Mouse (Mus musculus) midbrain, embryonic 16.5 days (tissue): ENCODE results near the gene Slc35e3. TPM values are rescaled to one million over a fixed set of nuclear protein-coding genes. Genes with fewer than 3 reads are reported as not detected.

Source experiments
- ATAC-seq: fragments of 200-750 bp; cut with Nextera tagmentation; 2 replicates; pipeline ENCODE4 v1.8.0; 2017; ENCODE audit warnings: moderate TSS enrichment
- H3K27ac ChIP-seq: fragments of 300-500 bp; sonication (generic); 2 replicates; pipeline ENCODE4 v1.5.1; 2014; ENCODE audit warnings: mild to moderate bottlenecking, low read length, mixed read lengths
- H3K27me3 ChIP-seq: fragments of 300-500 bp; sonication (generic); 2 replicates; pipeline ENCODE4 v1.6.1; 2014; ENCODE audit warnings: low read depth, low read length, mixed read lengths; ENCODE audit not compliant: control insufficient read depth, insufficient read depth
- H3K36me3 ChIP-seq: fragments of 300-500 bp; sonication (generic); 2 replicates; pipeline ENCODE4 v1.6.1; 2014; ENCODE audit warnings: mild to moderate bottlenecking, low read length, moderate library complexity, mixed read lengths; ENCODE audit not compliant: control insufficient read depth, insufficient read depth
- H3K4me1 ChIP-seq: fragments of 300-500 bp; sonication (generic); 2 replicates; pipeline ENCODE4 v1.6.1; 2014; ENCODE audit warnings: mild to moderate bottlenecking, low read length, mixed read lengths; ENCODE audit not compliant: control insufficient read depth, insufficient read depth
- H3K4me2 ChIP-seq: fragments of 300-500 bp; sonication (generic); 2 replicates; pipeline ENCODE4 v1.6.1; 2014; ENCODE audit warnings: mild to moderate bottlenecking, low read length, mixed read lengths
- H3K4me3 ChIP-seq: fragments of 300-500 bp; sonication (generic); 2 replicates; pipeline ENCODE4 v1.5.1; 2014; ENCODE audit warnings: low read depth, mild to moderate bottlenecking, low read length, moderate library complexity, mixed read lengths
- H3K9ac ChIP-seq: fragments of 300-500 bp; sonication (generic); 2 replicates; pipeline ENCODE4 v1.6.1; 2014; ENCODE audit warnings: low read depth, low read length, mixed read lengths
- H3K9me3 ChIP-seq: fragments of 300-500 bp; sonication (generic); replicated peaks from 2 replicates; pipeline ENCODE4 v1.6.1; 2014; ENCODE audit warnings: mild to moderate bottlenecking, low read length, mixed read lengths; ENCODE audit not compliant: control insufficient read depth, poor library complexity, severe bottlenecking
- WGBS: fragments of 180-500 bp; shearing (Covaris S2); extraction: QIAGEN DNeasy Blood & Tissue Kit; methylation state at CpG from one replicate; pipeline ENCODE4 v1.1.7; 2014; 5-methylcytosine and 5-hydroxymethylcytosine counted together
- polyA plus RNA-seq: library from polyadenylated mRNA; unstranded; fragments of >200 nt; fragmentation: Nextera tagmentation; extraction: Ambion mirVana; gene quantifications from 2 replicates; pipeline ENCODE4 v1.2.1, GENCODE M21; 2015

The Slc35e3 gene
- polyA plus RNA-seq, 1 experiment from 2014 or later = 34.8 TPM

DNA sequence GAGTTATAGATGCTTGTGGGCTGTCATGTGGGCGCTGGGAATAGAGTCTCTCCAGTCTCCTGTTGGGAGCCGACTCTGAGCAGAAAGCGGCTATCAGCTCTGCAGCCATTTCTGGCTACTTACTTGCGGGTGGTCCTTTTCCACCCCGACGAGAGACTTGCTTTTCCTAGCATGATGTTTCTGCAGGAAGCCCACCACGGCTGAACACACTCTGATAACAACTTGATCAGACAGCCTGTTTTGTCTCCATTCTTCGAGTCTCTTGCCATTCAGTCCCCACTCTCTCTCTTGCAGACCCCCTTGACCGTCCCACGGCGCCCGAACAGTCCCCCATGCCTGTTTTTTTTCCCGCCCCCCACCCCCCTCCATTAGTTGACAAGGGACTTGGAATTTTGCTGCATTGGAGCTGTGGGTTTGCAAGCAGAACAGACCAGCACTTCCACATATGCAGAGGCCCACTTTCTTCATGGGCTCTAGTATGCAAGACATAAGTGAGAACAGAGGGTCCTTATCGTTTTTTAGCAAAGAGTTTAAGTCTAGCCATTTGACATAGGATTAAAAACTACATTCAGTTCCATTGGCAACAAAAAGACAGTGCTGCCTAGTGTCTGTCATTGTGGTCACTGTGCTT is 13.1 kb downstream of the Slc35e3 start:
- H3K4me3 ChIP-seq = no peak overlapping the region
- no peak for ATAC-seq
- no peaks in the 10 kb centered on the region for H3K9me3 ChIP-seq
- 89% methylated on average over 14 of the region's 14 CpGs for WGBS
- H3K4me1 ChIP-seq = no peaks in the 10 kb centered on the region
- H3K27me3 ChIP-seq = no peaks in the 10 kb centered on the region
- no peak overlapping the region for H3K9ac ChIP-seq
- H3K27ac ChIP-seq = no peak overlapping the region
- H3K4me2 ChIP-seq = no peak overlapping the region
- peaks cover 3% of the 10 kb centered on the region for H3K36me3 ChIP-seq

DNA sequence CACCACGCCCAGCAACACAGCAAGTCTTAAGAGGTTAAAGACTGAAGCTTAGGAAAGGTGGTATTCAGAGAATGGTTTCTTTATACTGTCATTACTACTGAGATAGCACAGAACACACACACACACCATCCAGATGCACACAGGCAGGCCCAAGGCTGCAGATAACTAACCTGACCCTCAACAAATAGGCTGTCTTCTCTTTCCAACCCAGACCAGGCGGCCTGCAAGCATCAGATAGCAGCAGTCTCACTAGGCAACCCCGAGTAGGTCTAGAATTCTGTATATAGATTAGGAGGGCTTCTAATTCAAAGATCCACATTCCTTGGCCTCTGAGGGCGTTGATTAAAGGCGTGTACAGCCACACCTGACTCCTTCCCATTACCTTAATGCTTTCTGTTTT is 14.0 kb downstream of the Slc35e3 start:
- Histone ChIP-seq H3K9me3 (no peaks in the 10 kb centered on the region), H3K4me3 (no peak overlapping the region), H3K9ac (no peak overlapping the region), H3K36me3 (peaks cover 2% of the 10 kb centered on the region; the same call in 1 of the 2 replicates), H3K27me3 (no peaks in the 10 kb centered on the region), H3K4me2 (no peak overlapping the region), H3K27ac (no peak overlapping the region), H3K4me1 (no peaks in the 10 kb centered on the region)
- ATAC-seq = no peak
- WGBS = 90% methylated on average over 5 of the region's 5 CpGs

DNA sequence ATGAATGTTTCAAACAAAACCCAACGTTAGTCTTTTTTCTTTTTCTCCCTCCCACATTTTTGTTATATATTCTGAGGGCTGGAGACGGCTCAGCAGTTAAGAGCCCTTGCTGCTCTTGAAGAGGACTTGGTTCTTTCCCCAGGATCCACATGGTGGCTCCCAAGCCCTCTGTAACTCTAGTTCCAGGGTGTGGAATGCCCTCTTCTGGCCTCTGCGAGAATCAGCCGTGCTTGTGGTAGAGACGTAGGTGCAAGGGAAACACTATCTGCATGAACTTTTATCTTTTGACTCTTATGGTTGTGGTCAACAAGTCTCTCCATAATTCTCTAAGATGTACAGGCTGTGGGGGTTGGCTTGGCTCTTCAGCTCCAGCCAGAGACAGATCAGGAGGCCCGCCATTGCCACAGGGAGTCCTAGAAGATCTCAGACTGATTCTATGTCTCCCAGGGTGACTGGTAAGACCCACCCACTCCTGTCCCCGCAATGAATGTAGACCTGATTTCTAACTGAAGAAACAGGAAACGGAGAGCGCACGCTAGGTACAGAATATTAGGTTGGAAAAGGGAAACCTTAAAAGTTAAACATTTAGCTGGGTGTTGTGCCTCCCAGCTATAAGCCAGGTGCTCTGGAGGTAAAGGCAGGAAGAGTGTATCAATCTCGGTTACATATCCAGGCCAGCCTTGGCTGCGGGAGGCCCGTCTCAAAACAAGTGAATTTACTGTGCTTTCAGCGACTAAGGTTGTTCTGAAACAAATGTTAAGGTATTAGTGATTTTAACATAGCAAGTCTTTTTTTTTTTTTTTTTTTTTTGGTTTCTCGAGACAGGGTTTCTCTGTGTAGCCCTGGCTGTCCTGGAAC is 14.7 kb downstream of the Slc35e3 start:
- WGBS = 59% methylated on average over 14 of the region's 15 CpGs
- Histone ChIP-seq H3K4me2 (no peak overlapping the region), H3K27ac (no peak overlapping the region), H3K27me3 (no peaks in the 10 kb centered on the region), H3K4me3 (no peak overlapping the region), H3K9ac (no peak overlapping the region), H3K9me3 (no peaks in the 10 kb centered on the region), H3K36me3 (no peaks in the 10 kb centered on the region; the same call in 1 of the 2 replicates), H3K4me1 (no peaks in the 10 kb centered on the region)
- no peak for ATAC-seq

DNA sequence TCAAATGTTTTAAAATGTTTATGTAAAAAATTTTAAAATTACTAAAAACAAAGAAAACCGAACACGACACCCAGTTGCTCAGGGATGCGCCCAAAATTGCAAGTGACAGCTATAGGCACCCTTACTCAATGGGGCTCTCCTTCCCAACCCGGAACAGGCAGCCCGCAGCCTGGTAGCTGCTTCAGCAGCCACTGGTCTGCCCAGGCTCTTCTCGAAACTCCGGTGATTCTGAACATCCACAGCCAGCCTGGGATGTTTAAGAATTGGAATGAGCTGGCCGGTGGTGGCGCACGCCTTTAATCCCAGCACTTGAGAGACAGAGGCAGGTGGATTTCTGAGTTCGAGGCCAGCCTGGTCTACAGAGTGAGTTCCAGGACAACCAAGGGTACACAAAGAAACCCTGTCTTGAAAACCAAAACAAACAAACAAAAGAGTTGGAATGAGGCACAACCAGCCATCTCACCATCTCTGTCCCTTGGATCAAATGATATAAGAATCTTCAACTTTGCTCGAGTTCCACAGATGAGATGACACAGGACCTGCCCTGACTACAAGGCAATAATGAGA is 15.4 kb downstream of the Slc35e3 start:
- no peak overlapping the region for H3K27ac ChIP-seq
- no peak overlapping the region for H3K9ac ChIP-seq
- H3K4me3 ChIP-seq = no peak overlapping the region
- no peaks in the 10 kb centered on the region for H3K4me1 ChIP-seq
- ATAC-seq = no peak
- no peak overlapping the region for H3K4me2 ChIP-seq
- no peaks in the 10 kb centered on the region for H3K36me3 ChIP-seq
- no peaks in the 10 kb centered on the region for H3K27me3 ChIP-seq
- WGBS = 96% methylated on average over 12 of the region's 12 CpGs
- no peaks in the 10 kb centered on the region for H3K9me3 ChIP-seq

DNA sequence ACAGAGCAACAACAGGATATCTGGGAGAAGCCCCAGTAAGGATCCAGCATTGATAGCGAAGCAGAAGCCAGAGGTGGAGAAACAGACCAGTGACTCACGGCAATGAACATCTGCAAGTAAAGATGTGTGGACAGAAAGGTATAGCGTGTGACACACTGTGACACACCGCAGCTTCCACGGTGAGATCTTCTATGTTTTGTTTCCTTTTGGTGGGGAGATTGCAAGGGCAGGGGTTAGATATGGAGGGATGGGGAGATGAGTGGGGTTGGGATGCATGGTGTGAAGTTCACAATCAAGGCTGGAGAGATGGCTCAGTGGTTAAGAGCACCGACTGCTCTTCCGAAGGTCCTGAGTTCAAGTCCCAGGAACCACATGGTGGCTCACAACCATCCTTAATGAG is 16.0 kb downstream of the Slc35e3 start:
- Histone ChIP-seq H3K4me2 (no peak overlapping the region), H3K9me3 (no peaks in the 10 kb centered on the region), H3K27me3 (no peaks in the 10 kb centered on the region), H3K27ac (no peak overlapping the region), H3K4me1 (no peaks in the 10 kb centered on the region), H3K9ac (no peak overlapping the region), H3K4me3 (no peak overlapping the region), H3K36me3 (no peaks in the 10 kb centered on the region)
- over 99% methylated on average over 7 of the region's 7 CpGs for WGBS
- ATAC-seq = no peak

DNA sequence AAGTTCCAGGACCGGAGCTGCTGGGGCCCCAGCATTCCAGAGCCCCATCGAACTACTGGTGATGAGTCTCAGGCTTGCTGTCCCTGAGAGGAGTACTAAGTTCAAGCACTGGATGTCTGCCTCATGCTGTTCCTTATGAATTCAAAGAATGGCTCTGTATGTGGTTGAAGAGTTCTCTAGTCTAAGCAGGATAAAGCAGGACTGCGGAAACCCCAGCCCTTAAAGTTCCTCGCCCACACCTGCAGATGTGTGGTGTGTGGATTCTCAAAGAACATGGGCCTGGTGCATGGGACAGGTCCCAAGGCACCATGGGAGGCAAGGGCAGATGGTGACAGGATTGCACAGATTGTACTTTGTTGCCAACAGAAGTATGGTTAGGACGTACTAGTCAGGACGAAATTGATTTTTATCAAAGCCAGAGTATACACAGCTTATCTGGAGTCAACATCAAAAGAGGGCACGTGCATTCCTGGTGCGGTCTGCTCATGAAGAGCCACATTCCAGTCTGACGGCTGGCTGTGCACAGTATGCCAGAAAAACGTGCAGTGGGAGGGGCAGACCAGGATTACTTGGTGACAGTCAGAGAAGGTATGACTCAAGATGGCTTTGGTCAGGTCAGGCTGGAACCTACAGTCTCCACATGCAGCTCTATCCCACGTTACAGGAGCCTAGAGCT is 16.9 kb downstream of the Slc35e3 start:
- H3K9me3 ChIP-seq = no peaks in the 10 kb centered on the region
- no peak for ATAC-seq
- no peak overlapping the region for H3K4me3 ChIP-seq
- no peaks in the 10 kb centered on the region for H3K4me1 ChIP-seq
- WGBS = 83% methylated on average over 11 of the region's 11 CpGs
- no peaks in the 10 kb centered on the region for H3K36me3 ChIP-seq
- no peak overlapping the region for H3K9ac ChIP-seq
- no peaks in the 10 kb centered on the region for H3K27me3 ChIP-seq
- no peak overlapping the region for H3K4me2 ChIP-seq
- no peak overlapping the region for H3K27ac ChIP-seq

DNA sequence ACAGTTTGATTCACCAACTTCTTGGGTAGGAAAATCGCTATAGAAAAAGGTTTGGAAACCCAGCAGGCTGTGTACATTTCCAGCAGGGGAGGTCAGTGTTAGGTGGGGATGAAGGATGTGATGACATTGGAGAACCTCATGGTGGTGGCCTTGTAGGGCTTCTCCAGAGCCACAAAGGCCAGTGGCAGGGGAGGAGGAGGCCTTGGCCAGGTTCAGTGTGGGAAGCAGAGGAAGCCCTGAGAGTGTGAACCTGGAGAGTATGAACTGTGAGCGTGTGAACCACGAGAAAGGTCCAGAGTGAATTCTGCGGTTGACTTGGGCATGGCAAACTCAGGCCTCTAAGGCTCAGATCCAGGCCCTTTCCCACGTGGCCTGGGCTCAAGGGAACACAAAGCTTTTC is 17.6 kb downstream of the Slc35e3 start:
- no peaks in the 10 kb centered on the region for H3K36me3 ChIP-seq
- no peaks in the 10 kb centered on the region for H3K9me3 ChIP-seq
- H3K9ac ChIP-seq = no peak overlapping the region
- H3K4me3 ChIP-seq = no peak overlapping the region
- no peak overlapping the region for H3K27ac ChIP-seq
- H3K4me2 ChIP-seq = no peak overlapping the region
- no peak for ATAC-seq
- no peaks in the 10 kb centered on the region for H3K27me3 ChIP-seq
- H3K4me1 ChIP-seq = no peaks in the 10 kb centered on the region
- 91% methylated on average over 5 of the region's 5 CpGs for WGBS

DNA sequence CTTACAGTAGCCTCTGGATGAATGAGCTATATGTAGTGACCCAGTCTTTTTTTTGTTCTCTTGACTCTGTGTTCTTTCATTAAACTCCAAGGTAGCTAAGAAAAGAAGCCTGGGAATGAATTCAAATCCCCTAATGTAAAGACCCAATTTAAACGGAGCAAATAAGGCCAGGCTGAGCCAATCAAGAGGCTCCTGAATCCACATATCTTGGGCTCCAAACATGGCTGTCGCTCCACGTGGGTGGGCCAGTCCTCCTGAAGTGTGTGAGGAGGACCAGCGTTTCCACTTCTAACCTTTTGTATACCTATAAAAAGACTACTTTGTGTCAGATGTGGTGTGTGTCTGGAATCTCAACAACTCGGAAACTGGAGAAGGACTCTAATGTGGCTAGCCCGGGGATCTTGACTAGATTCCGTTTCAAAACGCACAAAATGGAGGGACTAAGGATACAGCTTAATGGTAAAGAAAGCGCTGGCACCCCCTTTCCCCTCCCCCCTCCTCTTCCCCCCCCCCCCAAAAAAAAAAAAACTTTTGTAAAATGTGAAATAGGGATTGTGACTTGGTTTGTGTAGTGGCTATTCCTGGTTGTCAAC is 18.6 kb downstream of the Slc35e3 start:
- Histone ChIP-seq H3K27ac (no peak overlapping the region), H3K9me3 (no peaks in the 10 kb centered on the region), H3K4me3 (no peak overlapping the region), H3K27me3 (no peaks in the 10 kb centered on the region), H3K9ac (no peak overlapping the region), H3K4me2 (no peak overlapping the region), H3K4me1 (no peaks in the 10 kb centered on the region), H3K36me3 (no peaks in the 10 kb centered on the region)
- 84% methylated on average over 9 of the region's 9 CpGs for WGBS
- no peak for ATAC-seq
